Mouse (Mus musculus) adrenal gland, postnatal 14 days (tissue): ENCODE measurements around the gene Efna1. TPM values are rescaled to one million over a fixed set of nuclear protein-coding genes. Genes with fewer than 3 reads are reported as not detected.

ENCODE experiments used
- microRNA-seq, 2 experiments: library from miRNA; unstranded; fragments of <30 nt; microRNA quantifications; one replicate each; pipeline ENCODE4 v1.2.0; 2021
- total RNA-seq: library from RNA; stranded (reverse); gene quantifications from 2 replicates; pipeline ENCODE4 v1.2.3, GENCODE M21; 2021

Gene Efna1
- total RNA-seq, 1 experiment from 2014 or later, result 19.1 TPM

Small RNAs within 50 kb of the gene (microRNA-seq; reads per million reads assigned to microRNA genes)
- 28.2 to 64.3 reads per million in 2 experiments for gene Mir92b

Other genes with a start within 250 kb of the Efna1 start
- gene Rusc1, start 187.8 kb downstream of the Efna1 start, total RNA-seq, result 19.8 and 21.5 TPM in 2 replicates
- gene Gm43738, start 180.0 kb downstream of the Efna1 start, total RNA-seq, result not detected in 2 replicates
- 99.6 and 157 TPM in 2 replicates for gene Fdps, start 179.2 kb downstream of the Efna1 start, total RNA-seq
- 1.6 and 15.1 TPM in 2 replicates for gene Pklr, start 145.0 kb downstream of the Efna1 start, total RNA-seq
- 3.3 and 5.3 TPM in 2 replicates for gene Hcn3, start 120.9 kb downstream of the Efna1 start, total RNA-seq
- 50.3 and 69.1 TPM in 2 replicates for gene Clk2, start 116.3 kb downstream of the Efna1 start, total RNA-seq
- gene Scamp3, start 103.7 kb downstream of the Efna1 start, total RNA-seq, result 75.4 and 76.9 TPM in 2 replicates
- gene Fam189b, start 98.0 kb downstream of the Efna1 start, total RNA-seq, result 15.0 and 21.1 TPM in 2 replicates
- gene Gba, start 78.2 kb downstream of the Efna1 start, total RNA-seq, result 52.4 and 57.5 TPM in 2 replicates
- 9.0 and 12.7 TPM in 2 replicates for gene Thbs3, start 66.0 kb downstream of the Efna1 start, total RNA-seq
- 152 and 162 TPM in 2 replicates for gene Mtx1, start 54.1 kb downstream of the Efna1 start, total RNA-seq
- 0.64 and 1.3 TPM in 2 replicates for gene Muc1, start 52.1 kb downstream of the Efna1 start, total RNA-seq
- 95.0 and 110 TPM in 2 replicates for gene Krtcap2, start 35.2 kb downstream of the Efna1 start, total RNA-seq
- gene Trim46, start 34.8 kb downstream of the Efna1 start, total RNA-seq, result 1.4 and 3.2 TPM in 2 replicates
- gene Dpm3, start 21.8 kb downstream of the Efna1 start, total RNA-seq, result 107 and 116 TPM in 2 replicates
- 40.4 and 54.7 TPM in 2 replicates for gene Slc50a1, start 10.6 kb downstream of the Efna1 start, total RNA-seq
- gene Efna3, start 41.8 kb upstream of the Efna1 start, total RNA-seq, result 0.38 and 0.59 TPM in 2 replicates
- 0.26 and 0.68 TPM in 2 replicates for gene Efna4, start 56.9 kb upstream of the Efna1 start, total RNA-seq
- 66.0 and 79.5 TPM in 2 replicates for gene Adam15, start 68.9 kb upstream of the Efna1 start, total RNA-seq
- gene Dcst2, start 80.8 kb upstream of the Efna1 start, total RNA-seq, result 0.68 and 0.70 TPM in 2 replicates
- gene Dcst1, start 84.1 kb upstream of the Efna1 start, total RNA-seq, result 0.30 and 0.71 TPM in 2 replicates
- 67.1 and 72.7 TPM in 2 replicates for gene Zbtb7b, start 113.6 kb upstream of the Efna1 start, total RNA-seq
- gene Lenep, start 121.7 kb upstream of the Efna1 start, total RNA-seq, result 0.26 TPM in 1 of 2 replicates, not detected in the other
- 42.2 and 43.8 TPM in 2 replicates for gene Flad1, start 130.7 kb upstream of the Efna1 start, total RNA-seq
- gene Cks1b, start 137.2 kb upstream of the Efna1 start, total RNA-seq, result 34.9 and 38.0 TPM in 2 replicates
- 80.5 and 94.6 TPM in 2 replicates for gene Shc1, start 137.3 kb upstream of the Efna1 start, total RNA-seq
- 36.4 and 48.3 TPM in 2 replicates for gene Pygo2, start 149.1 kb upstream of the Efna1 start, total RNA-seq
- 43.9 and 48.7 TPM in 2 replicates for gene Pbxip1, start 155.6 kb upstream of the Efna1 start, total RNA-seq
- gene Pmvk, start 173.4 kb upstream of the Efna1 start, total RNA-seq, result 16.6 and 19.0 TPM in 2 replicates
- gene Kcnn3, start 239.0 kb upstream of the Efna1 start, total RNA-seq, result 5.3 and 5.7 TPM in 2 replicates